Mouse (Mus musculus): ENCODE results near the gene Tysnd1.

Gene Tysnd1

DNA sequence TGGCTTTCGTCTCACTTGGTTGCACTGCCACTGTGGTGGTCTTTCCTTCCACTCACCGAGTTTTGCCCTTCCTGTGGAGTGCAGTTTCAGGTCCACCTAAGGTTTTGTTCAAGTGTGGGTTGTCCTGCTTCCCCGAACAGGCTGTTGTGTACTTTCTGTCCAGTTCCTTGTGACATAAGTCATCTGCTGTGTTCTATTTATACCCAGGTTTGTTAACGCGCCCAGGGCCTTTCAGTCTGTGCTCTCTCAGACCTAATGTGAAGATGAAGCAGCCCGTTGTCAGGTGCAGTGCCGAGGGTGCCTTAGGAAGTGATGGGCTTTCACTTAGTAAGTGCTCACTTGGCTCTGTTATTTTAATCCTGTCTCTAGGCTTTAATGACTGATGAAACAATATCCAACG, 5.9 kb upstream of the Tysnd1 start:
- DNase-seq (ENCODE audit: low spot score in 2 of 2) = no peak

DNA sequence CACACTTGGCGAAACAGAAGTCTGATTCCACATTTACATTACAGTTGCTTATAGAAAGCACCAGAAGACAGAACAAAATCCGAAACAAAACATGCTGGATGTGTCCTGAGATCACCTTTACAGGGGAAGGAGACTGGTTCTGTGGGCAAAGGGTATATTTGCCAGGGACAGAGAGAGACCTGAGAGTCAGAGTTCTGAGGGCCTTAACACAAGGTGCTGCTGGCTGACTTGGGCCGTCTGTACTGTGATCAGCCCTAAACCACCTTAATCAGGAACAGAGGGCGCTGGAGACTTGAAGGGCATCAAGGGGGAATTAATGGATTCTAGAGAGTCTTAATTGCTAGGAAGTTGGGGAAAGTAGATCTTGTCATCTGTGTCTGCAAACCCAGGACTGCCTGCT, 1.8 kb upstream of the Tysnd1 start:
- DNase-seq (ENCODE audit: low spot score in 2 of 2) = no peak

DNA sequence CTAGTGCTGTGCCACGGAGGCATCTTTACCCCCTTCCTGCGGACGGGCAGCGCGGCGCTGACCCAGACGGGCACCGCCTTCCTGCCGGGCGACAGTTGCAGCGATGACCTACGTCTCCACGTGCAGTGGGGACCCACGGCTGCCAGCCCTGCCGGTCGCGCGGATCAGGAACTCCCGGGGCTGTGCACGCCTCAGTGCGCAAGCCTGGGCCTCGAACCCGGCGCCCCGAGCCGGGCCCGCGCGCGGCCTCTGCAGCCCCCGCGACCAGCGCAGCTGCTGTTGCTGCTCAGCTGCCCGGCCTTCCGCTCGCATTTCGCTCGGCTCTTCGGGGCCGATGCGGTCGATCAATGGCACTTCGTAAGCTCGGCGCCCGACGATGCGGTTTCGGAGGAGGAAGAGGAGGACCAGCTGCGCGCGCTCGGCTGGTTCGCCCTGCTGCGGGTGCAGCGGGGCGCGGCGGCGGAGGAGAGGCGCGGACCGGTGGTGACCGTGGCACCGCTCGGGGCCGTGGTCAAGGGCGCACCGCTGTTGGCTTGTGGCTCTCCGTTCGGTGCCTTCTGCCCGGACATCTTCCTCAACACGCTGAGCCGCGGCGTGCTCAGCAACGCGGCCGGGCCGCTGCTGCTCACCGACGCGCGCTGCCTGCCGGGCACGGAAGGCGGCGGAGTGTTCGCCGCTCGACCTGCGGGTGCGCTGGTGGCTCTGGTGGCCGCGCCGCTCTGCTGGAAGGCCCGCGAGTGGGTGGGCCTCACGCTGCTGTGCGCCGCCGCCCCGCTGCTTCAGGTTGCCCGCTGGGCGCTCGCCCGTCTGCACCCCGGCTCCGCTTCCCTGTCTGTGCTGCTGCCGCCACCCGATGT, 617 bp downstream of the Tysnd1 start:
- DNase-seq (ENCODE audit: low spot score in 2 of 2) = no peak

DNA sequence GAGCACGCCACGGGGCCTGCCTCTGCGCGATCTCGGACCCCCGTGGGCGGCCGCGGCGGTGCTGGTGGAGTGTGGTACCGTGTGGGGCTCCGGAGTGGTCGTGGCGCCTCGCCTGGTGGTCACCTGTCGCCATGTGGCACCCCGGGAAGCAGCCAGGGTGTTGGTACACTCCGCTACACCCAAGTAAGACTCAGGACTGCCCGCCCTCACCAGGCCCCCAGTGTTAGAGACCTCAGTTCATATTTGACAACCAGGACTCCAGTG, 1.2 kb downstream of the Tysnd1 start:
- no peak for DNase-seq (ENCODE audit: low spot score in 2 of 2)

DNA sequence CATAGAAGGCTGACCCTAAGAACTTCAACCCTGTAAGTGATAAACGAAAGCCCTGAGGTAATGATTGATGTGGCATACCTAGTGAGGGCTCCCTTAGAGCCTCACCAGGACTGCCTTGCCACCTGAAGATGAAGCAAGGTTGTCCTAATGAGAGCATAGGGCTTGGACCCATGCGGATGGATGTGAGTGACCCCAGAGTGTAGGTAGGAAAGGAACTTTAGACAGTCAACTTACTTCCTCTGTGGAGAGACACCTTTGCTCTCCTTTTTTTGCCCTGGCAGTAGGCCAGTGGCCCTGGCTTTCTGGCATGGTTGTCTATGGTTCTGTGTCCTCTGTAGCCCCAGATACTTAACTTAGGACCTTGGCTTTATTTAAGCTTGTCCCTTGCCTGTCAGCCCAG, 1.7 kb downstream of the Tysnd1 start:
- no peak for DNase-seq (ENCODE audit: low spot score in 2 of 2)

DNA sequence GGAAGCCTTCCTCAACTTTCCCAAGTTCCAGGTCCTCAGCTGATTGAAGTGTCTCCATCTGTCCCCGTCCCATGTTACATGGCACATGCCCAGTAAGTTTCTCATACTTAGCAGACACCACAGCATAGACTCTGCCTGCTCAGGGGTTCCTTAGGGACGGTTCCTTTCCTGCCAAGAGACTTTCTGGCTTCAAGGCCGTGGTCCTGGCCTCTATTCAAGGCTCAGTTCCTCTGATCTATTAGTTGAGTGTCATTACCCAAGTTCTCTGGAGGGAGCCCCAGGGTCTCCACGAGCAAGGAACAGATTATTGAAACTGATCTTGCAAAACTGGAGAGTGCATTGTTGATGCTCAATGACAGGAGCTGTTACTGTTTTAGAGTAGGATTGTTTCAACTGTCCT, 9.3 kb downstream of the Tysnd1 start:
- DNase-seq (ENCODE audit: low spot score in 2 of 2) = no peak

DNA sequence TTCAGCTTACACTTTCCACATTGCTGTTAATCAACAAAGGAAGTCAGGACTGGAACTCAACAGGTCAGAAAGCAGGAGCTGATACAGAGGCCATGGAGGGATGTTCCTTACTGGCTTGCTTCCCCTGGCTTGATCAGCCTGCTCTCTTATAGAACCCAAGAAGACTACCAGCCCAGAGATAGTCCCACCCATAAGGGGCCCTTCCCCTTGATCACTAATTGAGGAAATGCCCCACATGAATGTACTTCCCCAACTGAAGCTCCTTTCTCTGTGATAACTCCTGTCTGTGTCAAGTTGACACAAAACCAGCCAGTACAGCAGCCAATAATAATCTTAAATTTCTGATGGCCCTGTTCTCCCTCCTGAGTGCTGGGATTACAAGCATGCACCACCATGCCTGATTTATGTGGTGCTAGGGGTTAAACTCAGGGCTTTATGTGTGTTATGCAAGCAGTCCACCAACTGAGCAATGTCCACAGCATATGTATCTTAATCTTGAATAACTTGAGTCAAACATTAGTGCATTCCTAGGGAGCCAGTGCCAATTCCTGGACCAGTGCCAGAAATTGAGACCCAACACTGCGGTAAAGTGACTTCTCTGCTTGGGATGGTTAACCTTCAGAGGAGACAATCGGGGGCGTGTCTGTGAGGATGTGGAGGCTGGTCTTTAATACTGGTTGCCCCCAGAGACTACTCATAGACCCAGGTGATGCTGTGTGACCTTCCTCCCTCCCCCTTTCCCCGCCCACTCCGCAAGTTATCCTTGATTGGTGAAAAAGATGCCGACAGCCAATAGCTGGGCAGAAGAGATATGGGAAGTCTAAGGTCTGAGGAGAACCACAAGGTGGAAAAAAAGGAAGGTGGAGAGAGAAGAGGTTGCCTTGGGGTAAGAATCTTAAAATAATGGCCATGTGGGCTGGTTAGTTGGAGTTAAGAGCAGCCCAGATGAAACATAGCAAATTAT, 11.4 kb downstream of the Tysnd1 start:
- DNase-seq (ENCODE audit: low spot score in 2 of 2) = no peak

DNA sequence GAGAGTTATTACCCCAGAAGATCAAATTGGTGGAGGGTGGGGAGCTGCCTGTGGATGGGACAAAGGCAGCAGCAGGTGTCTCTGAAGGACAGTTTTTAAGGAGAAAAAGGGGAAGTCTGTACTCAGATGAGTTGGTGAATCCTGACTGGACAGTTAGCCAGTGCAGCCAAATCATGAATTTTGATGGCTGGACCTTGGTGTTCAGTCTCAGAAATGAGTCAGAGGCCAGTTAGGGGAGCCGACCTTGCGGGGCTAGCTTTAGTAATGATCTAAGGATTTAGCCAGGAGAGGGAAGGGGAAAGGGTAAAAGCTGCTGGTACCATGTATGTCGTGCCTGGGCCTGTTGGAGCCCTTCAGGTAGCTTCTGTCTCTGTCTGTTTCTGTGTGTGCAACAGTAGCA, 18.3 kb downstream of the Tysnd1 start:
- DNase-seq (ENCODE audit: low spot score in 2 of 2) = no peak

DNA sequence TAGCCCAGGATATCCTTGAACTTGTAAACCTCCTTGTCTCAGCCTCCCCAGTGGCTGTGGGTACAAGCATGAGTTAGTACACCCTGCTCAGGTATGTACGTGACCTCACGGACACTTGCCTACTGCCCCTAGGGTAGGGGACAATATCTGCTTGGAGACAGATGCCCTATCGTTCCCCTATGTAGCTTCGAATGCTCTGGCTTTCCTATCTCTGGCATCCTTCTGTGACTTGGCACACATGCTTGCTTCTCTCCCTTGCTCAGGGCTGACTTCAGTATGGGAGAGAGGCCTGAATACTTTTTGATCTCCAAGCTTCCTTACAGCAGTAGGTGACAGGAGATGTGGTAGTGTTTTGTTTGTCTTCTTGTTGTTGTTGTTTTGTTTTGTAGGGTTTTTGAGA, 18.8 kb downstream of the Tysnd1 start:
- DNase-seq (ENCODE audit: low spot score in 2 of 2) = no peak

DNA sequence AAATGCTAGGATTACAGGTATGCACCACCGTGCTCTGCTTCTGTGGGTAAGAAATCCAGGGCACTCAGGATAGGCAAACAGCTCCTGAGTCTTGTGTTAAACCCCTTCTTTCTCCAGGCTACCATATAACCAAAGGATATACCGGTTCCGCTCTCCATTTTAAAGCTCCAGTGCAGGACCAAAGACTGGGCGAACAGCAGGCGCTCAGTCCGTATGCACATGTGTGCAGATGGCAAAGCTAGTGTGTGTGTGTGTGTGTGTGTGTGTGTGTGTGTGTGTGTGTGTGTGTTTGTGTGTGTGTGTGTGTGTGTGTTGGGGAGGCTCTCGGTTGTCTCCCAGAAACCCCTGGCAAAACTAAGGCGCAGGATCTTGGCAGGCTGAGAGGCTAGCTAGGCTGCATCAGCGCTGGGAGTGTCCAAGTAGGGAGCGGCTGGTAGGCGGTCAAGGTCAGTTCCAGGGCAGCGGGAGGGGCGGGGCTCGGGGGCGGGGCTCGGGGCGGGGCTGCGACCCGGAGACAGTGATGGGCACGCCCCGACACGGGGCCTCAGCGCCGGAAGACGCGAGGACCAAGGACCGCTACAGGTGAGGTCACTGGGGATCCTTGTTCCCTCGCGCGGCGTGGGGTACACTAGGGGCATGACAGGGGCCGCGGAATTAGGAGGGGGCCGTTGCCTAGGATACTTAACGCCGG, 19.6 kb downstream of the Tysnd1 start, which contains the start of gene Aifm2:
Aifm2 (plus strand) TSS at position 493 of the 691 bp plus-strand sequence.
- DNase-seq (ENCODE audit: low spot score in 2 of 2) = peak; percentile 58 to 62

DNA sequence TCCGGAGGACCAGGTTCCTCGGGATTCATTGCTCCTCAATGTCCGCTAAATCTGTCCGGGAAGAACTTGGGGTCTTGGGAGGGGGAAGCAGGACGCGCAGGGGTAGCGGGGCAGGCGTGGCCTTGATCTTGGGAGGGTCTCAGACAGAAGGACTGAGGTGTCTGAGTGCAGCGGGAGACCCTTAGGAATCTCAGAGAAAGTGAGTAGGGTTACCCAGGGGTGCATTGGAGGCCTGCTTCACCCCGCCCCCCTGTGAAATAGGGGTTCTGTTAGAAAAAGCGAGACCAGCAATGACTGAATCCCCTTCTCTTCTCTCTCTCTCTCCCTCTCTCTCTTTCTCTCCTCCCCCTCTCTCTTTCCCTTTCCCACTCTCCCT, 20.1 kb downstream of the Tysnd1 start:
- DNase-seq (ENCODE audit: low spot score in 2 of 2) = no peak

DNA sequence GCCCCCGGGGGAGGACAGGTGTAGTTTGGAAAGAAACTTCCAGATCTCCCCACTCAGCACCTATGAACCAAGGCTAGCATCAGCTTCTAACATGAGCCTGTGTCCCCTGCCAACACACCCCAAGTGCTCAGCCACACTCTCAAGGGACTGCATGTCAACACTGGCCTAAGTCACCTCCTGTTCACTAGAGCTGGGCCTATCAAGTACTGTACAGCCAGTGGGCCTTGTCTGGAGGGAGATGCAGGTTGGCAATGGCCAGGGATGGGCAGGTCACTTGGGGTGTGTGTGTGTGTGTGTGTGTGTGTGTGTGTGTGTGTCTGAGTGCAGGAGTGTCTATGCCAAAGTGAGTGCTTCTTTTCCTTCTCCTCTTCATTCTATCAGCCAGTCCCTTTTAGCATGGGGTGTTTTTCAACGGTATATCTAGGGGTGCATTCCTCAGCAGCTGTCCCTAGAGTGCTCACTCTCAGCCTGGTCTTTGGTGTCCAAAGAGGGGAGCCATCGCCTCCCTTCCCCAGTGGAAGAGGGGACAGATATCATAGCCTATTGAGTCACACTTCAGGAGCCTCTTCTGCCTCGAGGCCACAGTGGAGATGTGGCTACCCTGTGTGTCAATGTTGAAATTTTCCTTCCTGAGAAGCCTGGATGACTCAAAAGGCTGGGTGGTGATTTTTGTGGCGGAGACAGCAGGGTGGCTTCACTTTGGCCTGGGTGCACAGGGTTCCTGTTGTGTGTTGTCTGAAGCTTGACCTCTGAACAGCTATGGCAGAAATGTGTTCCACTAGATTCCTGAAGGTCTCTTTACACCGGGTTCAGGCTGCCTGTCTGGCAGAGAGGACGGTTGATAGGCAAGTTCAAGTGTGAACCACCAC, 20.9 kb downstream of the Tysnd1 start:
- no peak for DNase-seq (ENCODE audit: low spot score in 2 of 2)

DNA sequence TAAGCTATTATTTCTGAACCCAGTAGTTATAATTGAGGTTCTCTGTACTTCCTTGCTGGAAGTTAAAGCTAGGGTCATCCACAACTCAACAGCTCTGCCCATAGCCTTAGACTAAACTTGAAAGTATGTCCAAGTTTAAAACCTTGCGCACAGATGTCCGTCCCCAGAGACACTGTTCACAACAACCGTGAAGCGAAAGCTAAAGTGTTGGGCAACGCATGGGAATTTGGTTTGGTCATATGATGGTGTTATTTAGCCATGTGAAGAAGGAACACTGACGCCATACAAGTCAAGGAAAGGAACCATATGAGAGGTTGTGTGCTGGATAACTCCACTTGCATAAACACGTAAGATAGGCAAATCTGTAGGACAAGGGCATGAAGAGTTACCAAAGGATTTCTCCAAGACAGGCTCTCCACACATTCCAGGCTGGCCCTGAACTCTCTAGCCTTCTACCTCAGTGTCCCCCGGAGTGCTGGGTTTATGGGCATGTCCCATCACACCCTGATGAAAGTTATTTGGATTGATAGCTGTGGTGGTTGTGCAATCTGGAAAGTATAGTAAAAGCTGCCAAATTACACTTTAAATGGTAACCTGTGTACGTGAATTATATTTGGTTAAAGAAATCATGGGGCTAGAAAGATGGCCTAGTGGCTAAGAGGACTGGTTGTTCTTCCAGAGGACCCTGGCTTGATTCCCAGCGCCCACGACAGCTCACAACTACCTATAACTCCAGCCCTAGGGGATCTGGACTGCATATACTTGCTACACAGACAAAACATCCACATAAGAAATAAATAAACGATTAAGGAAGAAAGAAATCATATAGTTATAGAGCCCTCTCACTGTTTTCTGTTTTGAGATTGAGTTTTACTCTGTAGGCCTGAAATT, 22.3 kb downstream of the Tysnd1 start:
- DNase-seq (ENCODE audit: low spot score in 2 of 2) = no peak

DNA sequence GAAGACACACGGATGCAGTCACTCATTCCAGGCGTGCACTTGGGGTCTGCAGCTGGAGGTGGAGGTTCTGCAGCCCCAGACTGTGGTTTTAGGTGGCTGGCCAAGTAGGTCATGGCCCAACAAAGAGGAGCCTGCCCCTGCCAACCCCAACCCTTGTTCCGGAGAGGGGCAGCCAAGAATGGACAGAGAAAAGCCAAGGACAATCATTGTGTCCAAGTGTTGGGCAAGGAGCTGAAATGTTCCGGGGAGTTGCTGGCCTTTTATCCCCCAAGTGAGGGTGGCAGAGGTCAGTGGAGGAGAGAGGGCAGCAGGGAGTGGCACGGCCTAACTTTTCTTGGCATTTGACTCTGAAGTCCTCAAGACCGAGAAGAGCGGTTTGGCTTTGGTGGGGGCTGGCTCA, 25.0 kb downstream of the Tysnd1 start:
- DNase-seq (ENCODE audit: low spot score in 2 of 2) = no peak

DNA sequence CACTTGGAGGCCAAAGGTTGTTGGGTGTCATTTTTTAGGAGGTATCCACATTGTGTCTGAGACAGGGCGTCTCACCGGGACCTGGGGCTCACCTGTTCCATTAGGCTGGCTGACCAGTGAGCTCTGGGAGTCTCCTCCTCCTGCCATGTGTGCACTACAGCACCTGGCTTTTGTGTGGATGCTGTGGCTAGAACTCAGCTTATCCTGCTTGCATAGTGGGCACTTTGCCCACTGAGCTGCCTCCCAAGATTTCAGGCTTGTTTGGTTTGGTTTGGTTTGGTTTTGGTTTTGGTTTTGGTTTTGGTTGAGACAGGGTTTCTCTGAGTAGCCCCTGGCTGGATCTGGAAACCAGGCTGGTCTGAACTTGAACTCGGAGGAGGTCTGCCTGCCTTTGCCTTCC, 26.9 kb downstream of the Tysnd1 start:
- no peak for DNase-seq (ENCODE audit: low spot score in 2 of 2)

DNA sequence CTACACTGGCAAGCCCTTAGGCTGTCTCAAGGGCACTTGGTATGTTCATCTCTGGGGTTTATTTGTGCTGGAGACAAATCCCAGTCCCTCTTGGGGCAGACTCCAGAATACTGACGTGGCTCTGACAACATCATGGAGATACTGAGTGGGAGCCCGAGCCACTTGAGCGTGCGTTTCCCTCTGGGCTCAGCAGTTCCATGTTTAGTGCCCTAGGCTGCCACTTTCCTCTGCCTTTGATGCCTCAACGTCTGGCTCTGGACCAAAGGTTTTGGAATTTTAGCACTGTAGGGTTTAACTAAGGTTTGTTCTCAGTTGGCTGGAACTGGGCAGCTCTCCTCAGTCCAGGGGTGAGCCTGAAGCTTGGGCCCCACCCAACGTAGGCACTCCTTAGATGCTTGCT, 28.0 kb downstream of the Tysnd1 start:
- DNase-seq (ENCODE audit: low spot score in 2 of 2) = no peak

DNA sequence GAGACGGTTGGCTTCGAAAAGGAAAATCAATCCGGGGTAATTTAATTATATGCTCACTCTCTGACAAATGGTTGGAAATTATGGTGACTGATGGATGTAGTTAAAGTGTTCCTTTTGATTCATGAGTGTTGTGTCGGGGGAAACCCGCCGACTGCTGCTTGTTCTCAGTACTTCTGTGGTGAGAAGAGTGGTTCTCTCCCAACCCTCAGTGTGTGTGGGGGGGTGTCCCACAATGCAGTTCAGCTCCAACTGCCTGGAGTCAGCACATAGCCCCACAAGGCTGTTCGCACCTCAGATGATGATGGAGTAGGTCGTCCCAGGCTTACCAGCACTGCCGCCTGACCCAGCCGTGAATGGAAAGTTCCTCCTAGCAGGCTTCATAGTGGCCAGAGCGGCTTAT, 33.9 kb downstream of the Tysnd1 start:
- no peak for DNase-seq (ENCODE audit: low spot score in 2 of 2)

DNA sequence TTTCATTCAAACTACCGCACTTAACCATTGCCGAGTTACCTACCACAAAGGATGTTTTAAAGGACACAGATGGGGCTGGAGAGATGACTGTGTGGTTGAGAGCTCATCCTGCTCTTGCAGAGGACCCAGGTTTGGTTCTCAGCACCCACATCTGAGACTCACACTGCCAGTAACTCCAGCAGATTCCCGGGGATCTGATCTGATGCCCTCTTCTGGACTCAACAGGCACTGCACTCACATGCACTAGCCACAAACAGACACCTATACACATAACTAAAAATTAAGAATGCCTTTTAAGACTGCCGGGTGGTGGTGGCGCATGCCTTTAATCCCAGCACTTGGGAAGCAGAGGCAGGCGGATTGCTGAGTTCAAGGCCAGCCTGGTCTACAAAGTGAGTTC, 34.9 kb downstream of the Tysnd1 start:
- DNase-seq (ENCODE audit: low spot score in 2 of 2) = no peak

DNA sequence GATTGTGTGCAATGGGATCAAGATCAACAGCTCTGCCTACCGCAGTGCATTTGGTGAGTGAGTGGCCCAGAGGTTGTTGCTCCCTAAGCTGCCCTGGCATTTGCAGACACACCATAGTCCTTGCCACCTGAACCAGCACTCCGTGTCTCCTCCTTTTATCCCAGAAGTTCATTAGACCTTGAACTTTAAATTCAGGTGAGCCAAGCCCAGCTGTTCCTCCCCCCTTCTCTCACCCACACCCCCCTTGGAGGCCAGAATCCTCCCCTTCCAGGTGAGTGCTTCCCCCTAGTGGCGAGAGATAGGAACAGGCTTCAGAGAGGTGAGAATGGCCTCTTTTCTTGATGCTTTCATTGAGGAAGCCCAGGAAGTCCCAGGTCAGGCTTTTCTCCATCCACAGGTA, 39.1 kb downstream of the Tysnd1 start:
- DNase-seq (ENCODE audit: low spot score in 2 of 2) = peak in 1 of 2 experiments; percentile 23

DNA sequence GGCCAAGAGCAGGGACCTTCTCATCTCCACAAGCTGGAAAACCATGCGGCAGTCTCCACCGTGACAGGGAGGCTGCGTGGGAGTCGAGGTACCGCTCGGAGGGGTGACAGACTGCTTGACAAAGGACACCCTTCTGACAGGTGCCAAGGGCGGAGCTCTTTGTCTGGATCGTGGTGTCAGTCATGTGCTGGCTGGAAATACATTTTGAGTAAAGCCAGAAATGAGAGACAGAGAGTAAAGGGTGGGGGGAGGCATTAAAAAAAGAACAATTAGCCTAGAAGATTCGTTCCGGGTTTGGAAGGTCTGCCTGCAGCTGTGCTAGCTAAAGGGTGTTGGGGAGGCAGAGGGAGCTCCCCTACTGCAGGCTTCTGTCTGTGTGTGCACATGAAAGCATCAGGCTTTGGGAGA, 41.4 kb downstream of the Tysnd1 start:
- no peak for DNase-seq (ENCODE audit: low spot score in 2 of 2)
